Mouse (Mus musculus): Measurements from ENCODE around the gene Krtap19-2.

GRCm38 (mm10) chr16:88864887-88865407, 9.1 kb downstream of the Krtap19-2 start:
- TF ChIP-seq CTCF (IDR thresholded peaks at IDR 0.05; ENCODE audit: insufficient read depth, low read depth, low read length) (no peak), POLR2A (IDR thresholded peaks at IDR 0.05; ENCODE audit: insufficient read depth, low read depth, low read length) (no peak)
